Mouse (Mus musculus): ENCODE results near the gene Cela2a. TPM values are rescaled to one million over a fixed set of nuclear protein-coding genes. Genes with fewer than 3 reads are reported as not detected.

Gene Cela2a
- polyA plus RNA-seq, 1 experiment from 2014 or later: not detected

- H3K9ac ChIP-seq (ENCODE audit: low read length): no peak overlapping the region
- H3K4me3 ChIP-seq (ENCODE audit: low read depth, low read length): no peak overlapping the region
- no peaks in the 10 kb centered on the region for H3K27me3 ChIP-seq (ENCODE audit: control insufficient read depth, insufficient read depth, low read length)
- H3K27ac ChIP-seq (ENCODE audit: low read depth, low read length): no peak overlapping the region
- H3K9me3 ChIP-seq (ENCODE audit: control insufficient read depth, low read length): no peaks in the 10 kb centered on the region
- DNase-seq (ENCODE audit: low spot score) (no peak), ATAC-seq (ENCODE audit: insufficient read depth, low FRiP score, low TSS enrichment) (no peak)
- no peaks in the 10 kb centered on the region for H3K36me3 ChIP-seq (ENCODE audit: control insufficient read depth, insufficient read depth, low read length)
- no peaks in the 10 kb centered on the region for H3K4me1 ChIP-seq (ENCODE audit: control insufficient read depth, insufficient read depth, low read length)
- H3K4me2 ChIP-seq (ENCODE audit: low read depth): no peak overlapping the region
- 88% methylated on average over 13 of the region's 13 CpGs for WGBS
Measured at GRCm38 (mm10) chr4:141818861-141819260, 7.1 kb downstream of the Cela2a start.

GRCm38 (mm10) chr4:141817706-141818105, 8.3 kb downstream of the Cela2a start:
- H3K27me3 ChIP-seq (ENCODE audit: control insufficient read depth, insufficient read depth, low read length): no peaks in the 10 kb centered on the region
- H3K4me1 ChIP-seq (ENCODE audit: control insufficient read depth, insufficient read depth, low read length): no peaks in the 10 kb centered on the region
- ATAC-seq (ENCODE audit: insufficient read depth, low FRiP score, low TSS enrichment): no peak
- no peak overlapping the region for H3K9ac ChIP-seq (ENCODE audit: low read length)
- no peak for DNase-seq (ENCODE audit: low spot score)
- no peaks in the 10 kb centered on the region for H3K9me3 ChIP-seq (ENCODE audit: control insufficient read depth, low read length)
- no peak overlapping the region for H3K27ac ChIP-seq (ENCODE audit: low read depth, low read length)
- WGBS: 68% methylated on average over 10 of the region's 10 CpGs
- H3K36me3 ChIP-seq (ENCODE audit: control insufficient read depth, insufficient read depth, low read length): no peaks in the 10 kb centered on the region; the same call in 1 of the 2 replicates
- H3K4me3 ChIP-seq (ENCODE audit: low read depth, low read length): no peak overlapping the region
- no peak overlapping the region for H3K4me2 ChIP-seq (ENCODE audit: low read depth)

GRCm38 (mm10) chr4:141816776-141817655, 8.9 kb downstream of the Cela2a start:
- Histone ChIP-seq H3K27me3 (ENCODE audit: control insufficient read depth, insufficient read depth, low read length) (no peaks in the 10 kb centered on the region), H3K27ac (ENCODE audit: low read depth, low read length) (no peak overlapping the region), H3K9me3 (ENCODE audit: control insufficient read depth, low read length) (no peaks in the 10 kb centered on the region), H3K4me2 (ENCODE audit: low read depth) (no peak overlapping the region), H3K4me3 (ENCODE audit: low read depth, low read length) (no peak overlapping the region), H3K9ac (ENCODE audit: low read length) (no peak overlapping the region), H3K36me3 (ENCODE audit: control insufficient read depth, insufficient read depth, low read length) (peaks cover 3% of the 10 kb centered on the region), H3K4me1 (ENCODE audit: control insufficient read depth, insufficient read depth, low read length) (no peaks in the 10 kb centered on the region)
- no peak for ATAC-seq (ENCODE audit: insufficient read depth, low FRiP score, low TSS enrichment)
- 73% methylated on average over 14 of the region's 14 CpGs for WGBS
- DNase-seq (ENCODE audit: low spot score): no peak

- no peak for DNase-seq (ENCODE audit: low spot score)
- H3K27ac ChIP-seq (ENCODE audit: low read depth, low read length): no peak overlapping the region
- 91% methylated on average over 7 of the region's 7 CpGs for WGBS
Measured at GRCm38 (mm10) chr4:141816267-141816666, 9.7 kb downstream of the Cela2a start.

GRCm38 (mm10) chr4:141811375-141811774, 14.6 kb downstream of the Cela2a start:
- H3K27me3 ChIP-seq (ENCODE audit: control insufficient read depth, insufficient read depth, low read length): no peaks in the 10 kb centered on the region
- no peak overlapping the region for H3K27ac ChIP-seq (ENCODE audit: low read depth, low read length)
- no peak overlapping the region for H3K4me3 ChIP-seq (ENCODE audit: low read depth, low read length)
- WGBS: 97% methylated on average over 7 of the region's 7 CpGs
- ATAC-seq (ENCODE audit: insufficient read depth, low FRiP score, low TSS enrichment) (no peak), DNase-seq (ENCODE audit: low spot score) (no peak)
- no peaks in the 10 kb centered on the region for H3K9me3 ChIP-seq (ENCODE audit: control insufficient read depth, low read length)
- no peak overlapping the region for H3K9ac ChIP-seq (ENCODE audit: low read length)
- H3K4me2 ChIP-seq (ENCODE audit: low read depth): no peak overlapping the region
- no peaks in the 10 kb centered on the region for H3K4me1 ChIP-seq (ENCODE audit: control insufficient read depth, insufficient read depth, low read length)
- peaks cover 13% of the 10 kb centered on the region for H3K36me3 ChIP-seq (ENCODE audit: control insufficient read depth, insufficient read depth, low read length)

More at GRCm38 (mm10) chr4:141816267-141816666, 9.7 kb downstream of the Cela2a start:
- Histone ChIP-seq H3K4me3 (ENCODE audit: low read depth, low read length) (no peak overlapping the region), H3K9me3 (ENCODE audit: control insufficient read depth, low read length) (no peaks in the 10 kb centered on the region), H3K36me3 (ENCODE audit: control insufficient read depth, insufficient read depth, low read length) (peaks cover 6% of the 10 kb centered on the region), H3K4me2 (ENCODE audit: low read depth) (no peak overlapping the region), H3K9ac (ENCODE audit: low read length) (no peak overlapping the region), H3K27me3 (ENCODE audit: control insufficient read depth, insufficient read depth, low read length) (no peaks in the 10 kb centered on the region), H3K4me1 (ENCODE audit: control insufficient read depth, insufficient read depth, low read length) (no peaks in the 10 kb centered on the region)
- ATAC-seq (ENCODE audit: insufficient read depth, low FRiP score, low TSS enrichment): no peak

- H3K9ac ChIP-seq (ENCODE audit: low read length): no peak overlapping the region
- no peak for DNase-seq (ENCODE audit: low spot score)
- H3K36me3 ChIP-seq (ENCODE audit: control insufficient read depth, insufficient read depth, low read length): peaks cover 13% of the 10 kb centered on the region
- H3K27me3 ChIP-seq (ENCODE audit: control insufficient read depth, insufficient read depth, low read length): no peaks in the 10 kb centered on the region
- no peak overlapping the region for H3K27ac ChIP-seq (ENCODE audit: low read depth, low read length)
- WGBS: 98% methylated on average over 2 of the region's 2 CpGs
- H3K9me3 ChIP-seq (ENCODE audit: control insufficient read depth, low read length): no peaks in the 10 kb centered on the region
- H3K4me2 ChIP-seq (ENCODE audit: low read depth): no peak overlapping the region
- no peak for ATAC-seq (ENCODE audit: insufficient read depth, low FRiP score, low TSS enrichment)
- no peak overlapping the region for H3K4me3 ChIP-seq (ENCODE audit: low read depth, low read length)
- H3K4me1 ChIP-seq (ENCODE audit: control insufficient read depth, insufficient read depth, low read length): no peaks in the 10 kb centered on the region
Measured at GRCm38 (mm10) chr4:141810975-141811374, 15.0 kb downstream of the Cela2a start.

GRCm38 (mm10) chr4:141809850-141810464, 16.0 kb downstream of the Cela2a start:
- no peaks in the 10 kb centered on the region for H3K4me1 ChIP-seq (ENCODE audit: control insufficient read depth, insufficient read depth, low read length)
- peak; percentile 57 for DNase-seq (ENCODE audit: low spot score)
- no peak overlapping the region for H3K27ac ChIP-seq (ENCODE audit: low read depth, low read length)
- no peaks in the 10 kb centered on the region for H3K27me3 ChIP-seq (ENCODE audit: control insufficient read depth, insufficient read depth, low read length)
- H3K36me3 ChIP-seq (ENCODE audit: control insufficient read depth, insufficient read depth, low read length): peaks cover 13% of the 10 kb centered on the region
- H3K9ac ChIP-seq (ENCODE audit: low read length): no peak overlapping the region
- 85% methylated on average over 8 of the region's 8 CpGs for WGBS
- no peak overlapping the region for H3K4me2 ChIP-seq (ENCODE audit: low read depth)
- no peak overlapping the region for H3K4me3 ChIP-seq (ENCODE audit: low read depth, low read length)
- peak; percentile 45; the same call in 1 of the 2 replicates for ATAC-seq (ENCODE audit: insufficient read depth, low FRiP score, low TSS enrichment)
- H3K9me3 ChIP-seq (ENCODE audit: control insufficient read depth, low read length): no peaks in the 10 kb centered on the region

- DNase-seq (ENCODE audit: low spot score): no peak
- 91% methylated on average over 8 of the region's 8 CpGs for WGBS
Measured at GRCm38 (mm10) chr4:141805886-141806285, 20.1 kb downstream of the Cela2a start.

More at GRCm38 (mm10) chr4:141805886-141806285, 20.1 kb downstream of the Cela2a start:
- Histone ChIP-seq H3K9ac (ENCODE audit: low read length) (no peak overlapping the region), H3K9me3 (ENCODE audit: control insufficient read depth, low read length) (no peaks in the 10 kb centered on the region), H3K36me3 (ENCODE audit: control insufficient read depth, insufficient read depth, low read length) (peaks cover 7% of the 10 kb centered on the region), H3K27ac (ENCODE audit: low read depth, low read length) (no peak overlapping the region), H3K4me1 (ENCODE audit: control insufficient read depth, insufficient read depth, low read length) (no peaks in the 10 kb centered on the region), H3K27me3 (ENCODE audit: control insufficient read depth, insufficient read depth, low read length) (no peaks in the 10 kb centered on the region), H3K4me2 (ENCODE audit: low read depth) (no peak overlapping the region), H3K4me3 (ENCODE audit: low read depth, low read length) (no peak overlapping the region)
- no peak for ATAC-seq (ENCODE audit: insufficient read depth, low FRiP score, low TSS enrichment)
